Mouse (Mus musculus): Measurements from ENCODE around the gene Mip. TPM values are rescaled to one million over a fixed set of nuclear protein-coding genes. Genes with fewer than 3 reads are reported as not detected.
"Not testable (repeated sequence)": the region's sequence is repeated elsewhere in the genome, so short reads cannot be mapped to it uniquely, and the experiment has no call there.

Mip gene
- polyA plus RNA-seq, 1 experiment from 2014 or later: not detected

DNA sequence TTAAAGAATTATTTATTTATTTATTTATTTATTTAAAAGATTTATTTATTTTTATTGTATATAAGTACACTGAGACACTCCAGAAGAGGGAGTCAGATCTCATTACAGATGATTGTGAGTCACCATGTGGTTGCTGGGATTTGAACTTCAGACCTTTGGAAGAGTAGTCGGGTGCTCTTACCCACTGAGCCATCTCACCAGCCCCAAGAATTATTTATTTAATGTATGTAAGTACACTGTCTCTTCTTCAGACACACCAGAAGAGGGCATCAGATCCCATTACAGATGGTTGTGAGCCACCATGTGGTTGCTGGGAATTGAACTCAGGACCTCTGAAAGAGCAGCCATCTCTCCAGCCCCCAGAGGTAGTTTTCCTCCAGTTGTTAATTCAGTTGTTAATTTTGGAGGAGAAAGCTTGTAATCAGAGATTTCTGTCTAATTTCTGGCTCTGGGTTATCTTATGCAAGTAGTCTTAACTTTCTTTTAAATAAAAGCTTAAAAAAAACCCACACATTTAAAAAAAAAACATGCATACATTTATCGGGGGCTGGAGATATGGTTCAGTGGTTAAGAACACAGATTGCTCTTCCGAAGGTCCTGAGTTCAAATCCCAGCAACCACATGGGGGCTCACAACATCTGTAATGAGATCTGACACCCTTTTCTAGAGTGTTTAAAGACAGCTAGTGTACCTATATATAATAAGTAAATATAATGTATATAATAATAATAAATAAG, 33.4 kb upstream of the Mip start:
- H3K4me1 ChIP-seq (replicated peaks; ENCODE audit: control insufficient read depth, insufficient read depth); H3K27me3 ChIP-seq (ENCODE audit: control insufficient read depth, insufficient read depth, low read length); H3K4me2 ChIP-seq (replicated peaks; ENCODE audit: low read depth); DNase-seq (ENCODE audit: low spot score); H3K36me3 ChIP-seq (ENCODE audit: control insufficient read depth, insufficient read depth, low read length); ATAC-seq (ENCODE audit: low FRiP score, low TSS enrichment); H3K9me3 ChIP-seq (ENCODE audit: control insufficient read depth, low read length); H3K27ac ChIP-seq (replicated peaks); H3K9ac ChIP-seq (ENCODE audit: low read length); H3K4me3 ChIP-seq (ENCODE audit: low read depth, low read length): not testable (repeated sequence)
- 0 out of 2 replicates have a peak, but pooled peaks have one; percentile 2 for TF ChIP-seq CTCF (IDR thresholded peaks at IDR 0.05; ENCODE audit: low read depth)
- 89% methylated on average over 3 of the region's 3 CpGs for WGBS

DNA sequence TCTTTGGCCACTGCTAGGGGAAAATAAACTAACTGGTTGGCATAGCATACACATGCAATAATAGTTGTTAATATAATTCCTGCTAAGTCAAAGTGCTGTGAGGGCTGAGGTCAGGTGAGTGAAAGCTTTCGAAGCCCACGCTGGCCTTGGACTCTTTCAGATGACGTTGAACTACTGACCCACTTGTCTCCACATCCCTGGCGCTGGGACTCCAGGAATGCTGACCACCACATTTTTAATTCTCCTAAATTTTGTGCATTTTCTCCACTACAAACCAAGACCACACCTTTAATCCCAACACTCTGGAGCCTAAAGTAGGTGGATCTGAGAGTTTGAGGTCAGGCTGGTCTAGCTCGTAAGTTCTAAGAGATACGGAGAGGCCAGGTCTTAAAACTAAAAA, 32.5 kb upstream of the Mip start:
- Histone ChIP-seq H3K4me2 (replicated peaks; ENCODE audit: low read depth) (no peak overlapping the region), H3K27ac (replicated peaks) (no peak overlapping the region), H3K9ac (ENCODE audit: low read length) (no peak overlapping the region), H3K36me3 (ENCODE audit: control insufficient read depth, insufficient read depth, low read length) (no peaks in the 10 kb centered on the region), H3K27me3 (ENCODE audit: control insufficient read depth, insufficient read depth, low read length) (no peaks in the 10 kb centered on the region), H3K9me3 (ENCODE audit: control insufficient read depth, low read length) (no peaks in the 10 kb centered on the region), H3K4me3 (ENCODE audit: low read depth, low read length) (no peak overlapping the region), H3K4me1 (replicated peaks; ENCODE audit: control insufficient read depth, insufficient read depth) (0 out of 2 replicates have a peak, but pooled peaks cover 4% of the 10 kb centered on the region)
- TF ChIP-seq CTCF (IDR thresholded peaks at IDR 0.05; ENCODE audit: low read depth): no peak
- ATAC-seq (ENCODE audit: low FRiP score, low TSS enrichment) (no peak), DNase-seq (ENCODE audit: low spot score) (no peak)
- WGBS: 93% methylated on average over 6 of the region's 6 CpGs

DNA sequence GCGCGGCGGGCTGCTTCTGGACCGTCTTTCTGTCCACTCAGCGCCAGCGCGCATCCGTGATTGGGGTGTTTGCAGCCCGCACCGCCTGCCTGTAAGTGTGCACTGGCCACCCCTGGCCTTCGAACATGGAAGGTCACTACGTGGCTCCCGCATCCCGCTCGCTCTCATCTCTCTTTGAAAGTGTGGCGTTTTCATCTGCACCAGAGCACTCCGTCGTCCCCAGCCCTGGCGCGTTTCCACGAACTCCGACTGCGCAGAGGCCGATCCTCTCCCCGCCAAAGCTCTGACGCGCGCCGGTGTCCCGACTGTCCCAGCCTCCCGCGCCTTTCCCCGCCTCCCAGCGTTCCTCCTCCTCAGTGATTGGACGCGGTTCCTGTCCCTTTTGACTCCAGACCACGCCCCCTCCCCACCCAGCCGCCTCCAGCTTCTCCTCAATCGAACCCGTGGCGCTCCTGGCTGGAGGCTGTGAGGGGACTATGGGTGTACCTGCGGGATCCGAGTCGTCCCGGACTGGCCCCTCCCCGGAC, 31.6 kb upstream of the Mip start, which contains the start of gene Gls2:
Gene Gls2 (plus strand): TSS at position 434 of the 527 bp plus-strand sequence.
- peak; percentile 97 for DNase-seq (ENCODE audit: low spot score)
- Histone ChIP-seq H3K9ac (ENCODE audit: low read length) (peak within 1 kb of the TSS; percentile 62), H3K9me3 (ENCODE audit: control insufficient read depth, low read length) (no peaks in the 10 kb centered on the region), H3K4me2 (replicated peaks; ENCODE audit: low read depth) (peak within 1 kb of the TSS; percentile 99), H3K27me3 (ENCODE audit: control insufficient read depth, insufficient read depth, low read length) (no peaks in the 10 kb centered on the region), H3K4me3 (ENCODE audit: low read depth, low read length) (peak within 1 kb of the TSS; percentile 63), H3K4me1 (replicated peaks; ENCODE audit: control insufficient read depth, insufficient read depth) (0 out of 2 replicates have a peak, but pooled peaks cover 4% of the 10 kb centered on the region), H3K27ac (replicated peaks) (0 out of 2 replicates have a peak within 1 kb of the TSS, but pooled peaks have one; percentile 40), H3K36me3 (ENCODE audit: control insufficient read depth, insufficient read depth, low read length) (no peaks in the 10 kb centered on the region)
- peak; percentile 97 for ATAC-seq (ENCODE audit: low FRiP score, low TSS enrichment)
- TF ChIP-seq CTCF (IDR thresholded peaks at IDR 0.05; ENCODE audit: low read depth) (no peak), EP300 (optimal IDR thresholded peaks at IDR 0.05) (no peak)
- under 1% methylated on average over 45 of the region's 46 CpGs for WGBS

DNA sequence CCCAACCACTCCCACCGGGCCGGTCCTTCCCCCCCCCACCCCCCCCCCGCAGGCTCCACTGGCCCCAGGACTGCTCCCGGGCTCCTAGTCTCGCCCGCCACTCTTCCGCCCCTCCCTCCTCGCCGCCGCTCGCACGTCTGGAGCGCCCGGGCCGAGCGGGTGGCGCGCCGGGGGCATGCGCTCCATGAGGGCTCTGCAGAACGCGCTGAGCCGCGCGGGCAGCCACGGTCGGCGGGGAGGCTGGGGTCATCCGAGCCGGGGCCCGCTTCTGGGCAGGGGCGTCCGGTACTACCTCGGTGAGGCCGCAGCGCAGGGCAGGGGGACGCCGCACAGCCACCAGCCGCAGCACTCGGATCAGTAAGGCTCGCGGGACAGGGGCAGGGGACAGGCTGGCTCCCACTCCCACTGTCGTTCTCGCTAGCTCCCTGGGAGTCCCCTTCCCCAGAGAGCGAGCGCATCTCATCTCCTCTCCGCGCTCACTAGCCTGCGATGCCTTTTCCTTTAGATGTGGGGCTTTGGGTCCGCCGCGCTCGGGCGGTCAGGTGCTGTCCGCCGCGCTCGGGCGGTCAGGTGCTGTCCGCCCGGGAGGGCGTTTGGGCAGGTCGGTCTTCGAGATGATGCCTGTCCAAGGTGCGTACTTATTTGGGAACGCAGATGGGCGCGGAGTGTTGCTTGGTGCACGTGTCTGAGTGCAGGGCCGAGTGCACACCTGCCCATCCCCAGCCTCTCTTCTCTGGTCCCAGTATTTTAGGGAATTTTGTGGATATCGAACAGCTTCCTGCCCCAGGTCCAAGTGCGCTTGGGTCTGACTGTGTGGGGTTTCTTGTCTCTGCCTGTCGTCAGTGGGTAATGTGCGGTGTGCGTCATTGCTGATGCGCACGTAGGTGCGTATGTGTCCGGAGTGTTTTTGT, 30.8 kb upstream of the Mip start:
- H3K27me3 ChIP-seq (ENCODE audit: control insufficient read depth, insufficient read depth, low read length): no peaks in the 10 kb centered on the region
- H3K9ac ChIP-seq (ENCODE audit: low read length): peak overlapping the region; percentile 62
- H3K27ac ChIP-seq (replicated peaks): no peak overlapping the region
- TF ChIP-seq CTCF (IDR thresholded peaks at IDR 0.05; ENCODE audit: low read depth): no peak
- TF ChIP-seq EP300 (optimal IDR thresholded peaks at IDR 0.05): no peak
- peak overlapping the region; percentile 63 for H3K4me3 ChIP-seq (ENCODE audit: low read depth, low read length)
- H3K4me1 ChIP-seq (replicated peaks; ENCODE audit: control insufficient read depth, insufficient read depth): 0 out of 2 replicates have a peak, but pooled peaks cover 4% of the 10 kb centered on the region
- 2% methylated on average over 61 of the region's 79 CpGs for WGBS
- H3K9me3 ChIP-seq (ENCODE audit: control insufficient read depth, low read length): no peaks in the 10 kb centered on the region
- no peaks in the 10 kb centered on the region for H3K36me3 ChIP-seq (ENCODE audit: control insufficient read depth, insufficient read depth, low read length)
- DNase-seq (ENCODE audit: low spot score): no peak
- peak overlapping the region; percentile 99 for H3K4me2 ChIP-seq (replicated peaks; ENCODE audit: low read depth)
- peak; percentile 86 for ATAC-seq (ENCODE audit: low FRiP score, low TSS enrichment)

DNA sequence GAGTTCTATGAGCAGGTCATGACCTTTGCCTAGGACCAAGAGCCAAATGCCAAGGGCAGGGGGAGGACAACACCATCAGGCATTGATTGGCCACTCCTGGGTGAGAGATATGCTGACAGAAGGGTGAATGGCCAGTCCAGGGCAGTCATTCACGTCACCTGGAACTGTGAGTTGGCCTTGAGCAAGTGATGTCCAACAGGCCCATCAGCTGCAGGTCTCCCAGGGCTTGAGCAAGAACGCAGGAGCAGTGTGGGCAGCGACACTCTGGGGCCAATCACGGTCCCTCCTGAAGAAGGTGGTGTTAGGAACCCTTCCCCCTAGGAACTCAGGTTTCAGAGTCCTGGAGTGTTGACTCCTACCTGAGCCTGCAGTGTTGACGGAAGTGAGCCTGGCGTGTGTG, 23.8 kb upstream of the Mip start:
- 46% methylated on average over 4 of the region's 6 CpGs for WGBS
- H3K4me1 ChIP-seq (replicated peaks; ENCODE audit: control insufficient read depth, insufficient read depth): no peaks in the 10 kb centered on the region
- TF ChIP-seq CTCF (IDR thresholded peaks at IDR 0.05; ENCODE audit: low read depth) (no peak), EP300 (optimal IDR thresholded peaks at IDR 0.05) (no peak)
- H3K4me3 ChIP-seq (ENCODE audit: low read depth, low read length): no peak overlapping the region
- DNase-seq (ENCODE audit: low spot score): no peak
- no peak overlapping the region for H3K27ac ChIP-seq (replicated peaks)
- H3K36me3 ChIP-seq (ENCODE audit: control insufficient read depth, insufficient read depth, low read length): no peaks in the 10 kb centered on the region; the same call in 1 of the 2 replicates
- ATAC-seq (ENCODE audit: low FRiP score, low TSS enrichment): peak; percentile 64
- no peak overlapping the region for H3K4me2 ChIP-seq (replicated peaks; ENCODE audit: low read depth)
- H3K9ac ChIP-seq (ENCODE audit: low read length): no peak overlapping the region
- H3K27me3 ChIP-seq (ENCODE audit: control insufficient read depth, insufficient read depth, low read length): no peaks in the 10 kb centered on the region
- no peaks in the 10 kb centered on the region for H3K9me3 ChIP-seq (ENCODE audit: control insufficient read depth, low read length)

All from stomach, postnatal 0 days (tissue).